Mouse (Mus musculus): ENCODE data around the gene Gatd1. TPM values are rescaled to one million over a fixed set of nuclear protein-coding genes. Genes with fewer than 3 reads are reported as not detected.

The Gatd1 gene
- polyA plus RNA-seq, 1 experiment from 2014 or later, result 63.7 TPM

DNA sequence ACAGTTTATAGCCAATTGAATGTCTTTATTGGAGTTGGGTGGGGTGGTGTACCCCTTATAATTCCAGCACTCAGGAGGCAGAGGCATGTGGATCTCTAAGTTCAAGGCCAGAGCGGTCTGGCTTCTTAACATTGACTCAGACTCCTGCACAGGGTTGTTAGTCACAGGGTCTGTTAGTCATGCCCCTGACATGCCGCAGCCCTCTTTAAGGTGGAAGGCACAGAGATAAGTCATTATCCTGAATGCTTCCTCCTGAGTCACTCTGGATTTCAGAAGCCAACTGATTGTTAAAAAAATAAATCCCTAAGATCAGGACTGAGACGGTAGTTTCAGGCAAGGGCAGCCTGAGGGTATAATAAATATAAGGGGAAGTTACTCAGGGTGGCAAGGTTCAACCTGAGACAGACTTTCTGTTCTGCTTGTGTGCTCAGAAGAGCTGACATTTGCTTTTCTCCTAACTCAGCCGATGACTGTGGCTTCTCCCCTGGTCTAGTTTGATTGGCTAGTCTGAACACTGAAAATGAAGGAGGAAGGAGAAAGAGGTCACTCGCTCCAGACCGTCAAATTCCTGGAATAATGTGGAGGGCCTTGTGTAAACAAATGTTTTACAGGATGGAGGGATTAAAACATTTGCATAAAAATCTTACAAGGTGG, 41.9 kb downstream of the Gatd1 start:
- Histone ChIP-seq H3K4me2 (replicated peaks; ENCODE audit: low read depth, low read length) (no peak overlapping the region), H3K27ac (ENCODE audit: low read length) (peak overlapping the region; percentile 3; the same call in 1 of the 2 replicates)
- WGBS, result 43% methylated on average over 6 of the region's 6 CpGs

DNA sequence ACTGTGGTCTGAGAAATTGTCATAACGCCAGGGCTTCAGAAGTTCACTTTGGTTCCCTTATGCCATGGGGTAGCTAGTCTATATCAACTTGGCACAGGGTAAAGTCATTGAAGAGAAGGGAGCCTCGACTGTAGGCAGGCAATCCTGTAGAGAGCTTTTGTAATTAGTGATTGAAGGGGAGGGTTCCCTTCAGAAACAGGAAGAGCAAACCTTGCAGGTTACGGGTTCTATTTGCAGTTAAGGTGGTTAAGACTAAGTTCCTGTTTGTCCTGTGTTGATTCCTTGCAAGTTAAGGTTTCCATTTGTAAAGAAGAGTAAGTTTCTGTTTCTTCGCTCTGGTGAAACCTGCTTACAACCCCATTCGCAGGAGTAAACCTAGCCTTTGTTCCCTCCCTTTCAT, 44.0 kb downstream of the Gatd1 start:
- Histone ChIP-seq H3K27me3 (ENCODE audit: insufficient read depth, low read length) (no peaks in the 10 kb centered on the region; the same call in 1 of the 2 replicates), H3K4me2 (replicated peaks; ENCODE audit: low read depth, low read length) (no peak overlapping the region), H3K9me3 (ENCODE audit: low read length) (no peaks in the 10 kb centered on the region), H3K4me3 (ENCODE audit: low read length) (no peak overlapping the region), H3K36me3 (ENCODE audit: insufficient read depth, low read length) (no peaks in the 10 kb centered on the region), H3K9ac (replicated peaks; ENCODE audit: low read length) (no peak overlapping the region), H3K4me1 (ENCODE audit: insufficient read depth, low read length) (0 out of 2 replicates have a peak, but pooled peaks cover 5% of the 10 kb centered on the region), H3K27ac (ENCODE audit: low read length) (no peak overlapping the region)
- WGBS, result 71% methylated on average over 5 of the region's 5 CpGs
- ATAC-seq (ENCODE audit: low FRiP score, low TSS enrichment), result no peak

More for the DNA sequence above, 41.9 kb downstream of the Gatd1 start:
- ATAC-seq (ENCODE audit: low FRiP score, low TSS enrichment), result no peak
- no peak overlapping the region for H3K9ac ChIP-seq (replicated peaks; ENCODE audit: low read length)
- no peak overlapping the region for H3K4me3 ChIP-seq (ENCODE audit: low read length)
- H3K36me3 ChIP-seq (ENCODE audit: insufficient read depth, low read length), result no peaks in the 10 kb centered on the region
- H3K4me1 ChIP-seq (ENCODE audit: insufficient read depth, low read length), result 0 out of 2 replicates have a peak, but pooled peaks cover 5% of the 10 kb centered on the region
- H3K9me3 ChIP-seq (ENCODE audit: low read length), result no peaks in the 10 kb centered on the region
- no peaks in the 10 kb centered on the region for H3K27me3 ChIP-seq (ENCODE audit: insufficient read depth, low read length)

DNA sequence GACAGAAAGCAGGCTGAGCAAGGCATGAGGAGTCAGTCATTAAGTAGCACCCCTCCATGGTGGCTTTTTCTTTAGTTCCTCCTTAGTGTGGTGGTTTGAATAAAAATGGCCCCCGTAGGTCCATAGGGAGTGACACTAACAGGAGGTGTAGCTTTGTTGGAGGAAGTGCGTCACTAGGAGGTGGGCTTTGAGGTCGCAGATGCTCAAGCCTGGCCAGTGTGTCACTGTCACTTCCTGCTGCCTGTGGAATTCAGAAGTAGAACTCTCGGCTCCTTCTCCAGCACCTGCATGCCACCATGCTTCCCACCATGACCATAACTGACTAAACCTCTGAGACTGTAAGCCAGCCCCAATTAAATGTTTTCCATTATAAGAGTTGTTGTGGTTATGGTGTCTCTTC, 46.6 kb downstream of the Gatd1 start:
- Histone ChIP-seq H3K4me3 (ENCODE audit: low read length) (no peak overlapping the region), H3K9me3 (ENCODE audit: low read length) (no peaks in the 10 kb centered on the region), H3K36me3 (ENCODE audit: insufficient read depth, low read length) (no peaks in the 10 kb centered on the region), H3K4me1 (ENCODE audit: insufficient read depth, low read length) (0 out of 2 replicates have a peak, but pooled peaks cover 4% of the 10 kb centered on the region), H3K9ac (replicated peaks; ENCODE audit: low read length) (no peak overlapping the region), H3K27ac (ENCODE audit: low read length) (no peak overlapping the region), H3K4me2 (replicated peaks; ENCODE audit: low read depth, low read length) (no peak overlapping the region), H3K27me3 (ENCODE audit: insufficient read depth, low read length) (no peaks in the 10 kb centered on the region; the same call in 1 of the 2 replicates)
- 76% methylated on average over 4 of the region's 4 CpGs for WGBS
- ATAC-seq (ENCODE audit: low FRiP score, low TSS enrichment), result no peak

DNA sequence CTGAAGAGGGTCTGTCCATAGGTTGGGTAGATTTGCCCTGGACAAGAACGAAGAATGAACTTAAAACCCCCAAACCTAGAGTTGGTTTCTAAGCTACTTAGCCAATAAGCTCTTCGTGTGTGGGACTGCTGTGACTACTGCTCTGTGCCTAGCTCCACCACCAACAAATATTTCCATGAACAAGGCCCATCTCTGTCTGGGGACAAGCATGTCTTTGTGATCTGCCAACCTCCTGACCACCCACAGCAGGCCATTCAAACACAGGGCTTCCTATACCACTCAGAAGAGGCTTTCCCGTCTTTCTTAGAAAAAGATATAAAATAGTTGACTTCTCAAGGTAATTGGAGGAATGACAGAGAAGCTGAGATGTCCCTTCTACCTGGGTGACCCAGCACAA, 48.9 kb downstream of the Gatd1 start:
- WGBS, result 76% methylated on average over 3 of the region's 3 CpGs

DNA sequence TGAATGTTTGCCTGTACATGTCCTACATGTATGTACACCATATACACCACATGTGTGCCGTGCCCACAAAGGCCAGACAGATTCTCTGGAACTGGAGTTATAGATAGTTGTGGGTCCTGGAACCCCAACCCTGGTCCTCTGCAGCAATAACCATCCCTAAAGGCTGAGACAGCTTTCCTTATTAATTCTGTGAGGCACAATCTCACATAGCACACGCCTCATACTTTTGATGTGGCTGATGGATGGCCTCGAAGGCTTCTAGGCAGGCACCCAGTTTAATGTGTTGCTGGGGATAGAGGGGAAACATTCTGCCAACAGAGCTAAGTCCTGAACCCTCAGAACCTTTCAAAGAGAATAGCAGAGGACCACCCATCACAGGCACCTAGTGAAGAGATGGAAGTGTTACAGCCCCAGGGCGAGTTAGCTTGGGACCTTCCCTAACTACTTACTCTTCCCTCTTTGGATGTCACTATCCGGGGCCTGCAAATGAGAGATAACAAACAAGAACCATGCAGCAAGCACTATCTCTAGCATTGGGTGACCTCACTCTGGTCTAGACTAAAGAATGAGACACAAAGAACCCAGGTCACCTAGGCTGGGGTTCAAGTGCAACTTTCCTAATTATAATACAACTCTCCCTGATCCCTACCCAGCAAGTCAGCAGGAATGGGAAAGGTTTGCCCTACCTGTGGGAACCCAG, 49.4 kb downstream of the Gatd1 start:
- no peak overlapping the region for H3K9ac ChIP-seq (replicated peaks; ENCODE audit: low read length)
- WGBS, result 84% methylated on average over 5 of the region's 5 CpGs
- no peak for ATAC-seq (ENCODE audit: low FRiP score, low TSS enrichment)

More for the DNA sequence above, 48.9 kb downstream of the Gatd1 start:
- H3K4me2 ChIP-seq (replicated peaks; ENCODE audit: low read depth, low read length), result no peak overlapping the region
- no peaks in the 10 kb centered on the region for H3K36me3 ChIP-seq (ENCODE audit: insufficient read depth, low read length)
- H3K9ac ChIP-seq (replicated peaks; ENCODE audit: low read length), result no peak overlapping the region
- no peaks in the 10 kb centered on the region for H3K9me3 ChIP-seq (ENCODE audit: low read length)
- no peak overlapping the region for H3K4me3 ChIP-seq (ENCODE audit: low read length)
- H3K4me1 ChIP-seq (ENCODE audit: insufficient read depth, low read length), result no peaks in the 10 kb centered on the region
- H3K27ac ChIP-seq (ENCODE audit: low read length), result no peak overlapping the region
- no peak for ATAC-seq (ENCODE audit: low FRiP score, low TSS enrichment)
- peaks cover 5% of the 10 kb centered on the region; the same call in 1 of the 2 replicates for H3K27me3 ChIP-seq (ENCODE audit: insufficient read depth, low read length)

DNA sequence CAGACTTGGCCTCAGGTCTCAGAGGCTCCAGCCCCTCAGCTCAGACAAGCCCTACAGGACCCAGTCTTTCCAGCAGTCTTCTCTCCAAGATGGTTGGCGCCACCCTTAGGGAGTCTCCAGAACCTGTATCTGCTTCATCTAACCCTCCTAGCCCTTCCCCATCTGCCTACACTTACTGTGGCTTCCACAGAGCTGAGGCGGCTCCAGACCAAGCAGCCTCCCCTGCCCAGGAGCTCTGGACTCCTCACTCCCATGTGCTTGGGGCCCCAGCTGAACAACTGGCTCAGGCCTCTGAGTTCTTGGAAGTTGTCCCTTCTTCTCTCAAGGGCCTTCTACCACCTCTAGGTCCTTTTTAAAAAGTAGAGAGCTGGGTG, 50.2 kb downstream of the Gatd1 start:
- Histone ChIP-seq H3K27ac (ENCODE audit: low read length) (no peak overlapping the region), H3K4me2 (replicated peaks; ENCODE audit: low read depth, low read length) (no peak overlapping the region), H3K36me3 (ENCODE audit: insufficient read depth, low read length) (no peaks in the 10 kb centered on the region), H3K4me1 (ENCODE audit: insufficient read depth, low read length) (no peaks in the 10 kb centered on the region), H3K27me3 (ENCODE audit: insufficient read depth, low read length) (peaks cover 5% of the 10 kb centered on the region; the same call in 1 of the 2 replicates), H3K4me3 (ENCODE audit: low read length) (no peak overlapping the region), H3K9ac (replicated peaks; ENCODE audit: low read length) (no peak overlapping the region), H3K9me3 (ENCODE audit: low read length) (no peaks in the 10 kb centered on the region)
- no peak for ATAC-seq (ENCODE audit: low FRiP score, low TSS enrichment)
- WGBS, result 64% methylated on average over 2 of the region's 2 CpGs

More for the DNA sequence above, 49.4 kb downstream of the Gatd1 start:
- Histone ChIP-seq H3K9me3 (ENCODE audit: low read length) (no peaks in the 10 kb centered on the region), H3K4me3 (ENCODE audit: low read length) (no peak overlapping the region), H3K36me3 (ENCODE audit: insufficient read depth, low read length) (no peaks in the 10 kb centered on the region), H3K27me3 (ENCODE audit: insufficient read depth, low read length) (peaks cover 5% of the 10 kb centered on the region; the same call in 1 of the 2 replicates), H3K4me2 (replicated peaks; ENCODE audit: low read depth, low read length) (no peak overlapping the region), H3K4me1 (ENCODE audit: insufficient read depth, low read length) (no peaks in the 10 kb centered on the region), H3K27ac (ENCODE audit: low read length) (no peak overlapping the region)

DNA sequence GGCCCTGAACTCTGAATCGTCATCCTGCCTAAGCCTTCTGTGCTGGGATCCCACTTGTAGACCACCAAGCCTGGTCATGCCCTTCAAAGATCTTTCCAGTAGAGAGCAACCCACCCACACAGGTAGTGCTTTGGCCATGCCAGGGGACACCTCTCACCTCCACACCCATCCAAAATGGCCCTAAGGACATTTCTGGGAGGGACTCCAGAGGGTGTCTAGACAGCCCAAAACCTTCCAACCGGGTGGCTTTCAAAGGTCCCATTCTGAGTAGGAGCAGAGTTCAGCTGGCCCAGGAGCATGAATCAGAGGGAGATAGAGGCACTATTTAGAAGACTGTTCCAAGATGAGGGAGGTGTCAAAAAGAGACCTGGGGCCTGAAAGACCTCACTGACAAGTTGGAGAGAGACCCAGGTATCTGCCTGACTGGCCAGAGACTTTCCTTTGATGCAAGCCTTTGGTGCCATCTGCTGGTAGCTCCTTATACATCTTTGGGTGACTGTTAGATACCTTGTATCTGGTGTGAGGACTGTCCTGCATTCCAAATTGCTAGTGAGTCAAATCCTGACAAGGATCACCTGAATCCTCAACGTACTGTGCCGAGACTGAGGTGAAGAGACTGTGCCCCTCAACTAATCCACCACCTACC, 50.7 kb downstream of the Gatd1 start:
- no peaks in the 10 kb centered on the region for H3K4me1 ChIP-seq (ENCODE audit: insufficient read depth, low read length)
- H3K27me3 ChIP-seq (ENCODE audit: insufficient read depth, low read length), result peaks cover 5% of the 10 kb centered on the region; the same call in 1 of the 2 replicates
- no peaks in the 10 kb centered on the region for H3K36me3 ChIP-seq (ENCODE audit: insufficient read depth, low read length)
- H3K27ac ChIP-seq (ENCODE audit: low read length), result no peak overlapping the region
- no peak overlapping the region for H3K4me3 ChIP-seq (ENCODE audit: low read length)
- no peaks in the 10 kb centered on the region for H3K9me3 ChIP-seq (ENCODE audit: low read length)
- peak; percentile 74 for ATAC-seq (ENCODE audit: low FRiP score, low TSS enrichment)
- H3K9ac ChIP-seq (replicated peaks; ENCODE audit: low read length), result no peak overlapping the region
- WGBS, result 52% methylated on average over 4 of the region's 4 CpGs
- no peak overlapping the region for H3K4me2 ChIP-seq (replicated peaks; ENCODE audit: low read depth, low read length)

DNA sequence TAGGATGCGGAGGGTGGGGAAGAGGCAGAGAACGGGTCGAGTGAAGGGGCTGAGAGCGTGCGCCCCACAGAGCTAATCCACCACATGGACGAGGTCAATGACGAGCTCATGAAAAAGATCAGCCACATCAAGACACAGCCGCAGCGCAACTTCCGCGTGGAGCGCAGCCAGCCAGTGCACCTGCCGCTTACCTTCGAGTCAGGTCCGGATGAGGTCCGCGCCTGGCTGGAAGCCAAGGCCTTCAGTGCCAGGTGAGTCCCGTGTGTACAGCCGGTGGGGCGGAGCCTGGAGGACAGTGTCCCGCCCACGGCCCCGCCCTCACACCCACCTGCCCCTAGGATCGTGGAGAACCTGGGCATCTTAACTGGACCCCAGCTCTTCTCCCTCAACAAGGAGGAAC, 52.4 kb downstream of the Gatd1 start:
- ATAC-seq (ENCODE audit: low FRiP score, low TSS enrichment), result peak; percentile 47; the same call in 1 of the 2 replicates
- WGBS, result 12% methylated on average over 24 of the region's 24 CpGs
- H3K9me3 ChIP-seq (ENCODE audit: low read length), result no peaks in the 10 kb centered on the region

More for the DNA sequence above, 52.4 kb downstream of the Gatd1 start:
- peaks cover 5% of the 10 kb centered on the region; the same call in 1 of the 2 replicates for H3K27me3 ChIP-seq (ENCODE audit: insufficient read depth, low read length)
- no peak overlapping the region for H3K9ac ChIP-seq (replicated peaks; ENCODE audit: low read length)
- H3K4me3 ChIP-seq (ENCODE audit: low read length), result no peak overlapping the region
- no peaks in the 10 kb centered on the region for H3K4me1 ChIP-seq (ENCODE audit: insufficient read depth, low read length)
- peak overlapping the region; percentile 28; the same call in 1 of the 2 replicates for H3K27ac ChIP-seq (ENCODE audit: low read length)
- H3K4me2 ChIP-seq (replicated peaks; ENCODE audit: low read depth, low read length), result 0 out of 2 replicates have a peak overlapping the region, but pooled peaks have one; percentile 13
- no peaks in the 10 kb centered on the region for H3K36me3 ChIP-seq (ENCODE audit: insufficient read depth, low read length)

All from kidney, embryonic 16.5 days (tissue).